Mouse (Mus musculus) mouse embryonic stem cell (cell line): ENCODE results near the gene Frmd7.

Experiments used
- in situ Hi-C, 2 experiments: fragments of 300-500 bp; cut with MboI; formaldehyde crosslinking; loops; 1 replicate in 1 of 2; 3 replicates in 1 of 2; pipeline ENCODE4 v1.14.3; 2019 to 2020; ENCODE audit warnings: low sequenced_read_pairs in 2 of 2, low pct_unique_long_range_greater_than_20kb in 1 of 2, mixed read lengths in 1 of 2; ENCODE audit not compliant: unreplicated experiment in 1 of 2

Gene Frmd7

DNA sequence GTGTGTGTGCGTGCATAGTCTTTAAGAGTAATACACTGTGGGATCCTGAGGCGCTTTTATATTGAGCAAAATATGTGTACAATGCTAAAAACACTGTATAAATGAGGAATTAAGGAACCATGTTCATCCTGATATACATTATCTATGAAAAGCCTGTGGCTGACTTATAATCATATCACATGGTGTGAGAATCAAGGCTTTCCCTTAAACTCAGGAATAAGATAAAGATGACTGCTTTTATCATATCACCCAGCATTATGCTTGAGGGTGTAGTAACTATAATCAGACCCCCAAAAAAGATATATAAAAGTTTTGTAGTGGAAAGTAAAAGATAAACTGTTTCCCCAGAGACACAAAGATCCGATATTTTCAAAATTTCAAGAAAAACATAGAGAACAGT, 39.0 kb downstream of the Frmd7 start:
- in situ Hi-C loops = no loop called here

DNA sequence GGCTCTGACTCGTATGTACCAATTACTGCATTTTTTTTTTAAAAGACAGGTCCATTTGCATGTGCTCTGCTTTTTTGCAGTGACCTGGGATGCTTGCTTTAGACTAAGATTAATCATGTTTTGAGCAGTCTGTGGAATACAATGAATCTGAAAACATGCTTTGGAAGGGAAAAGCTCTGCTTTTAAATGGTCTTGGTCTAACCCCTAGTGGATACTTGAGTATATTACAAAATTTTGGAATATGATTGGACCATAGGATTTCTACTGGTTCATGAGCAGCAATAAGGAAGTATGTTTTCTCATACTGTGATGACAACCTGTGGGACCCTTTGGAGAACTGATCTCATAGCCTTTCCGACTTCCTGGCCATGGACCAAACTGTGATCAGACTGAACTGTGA, 54.5 kb downstream of the Frmd7 start:
- in situ Hi-C loops = no loop called here

DNA sequence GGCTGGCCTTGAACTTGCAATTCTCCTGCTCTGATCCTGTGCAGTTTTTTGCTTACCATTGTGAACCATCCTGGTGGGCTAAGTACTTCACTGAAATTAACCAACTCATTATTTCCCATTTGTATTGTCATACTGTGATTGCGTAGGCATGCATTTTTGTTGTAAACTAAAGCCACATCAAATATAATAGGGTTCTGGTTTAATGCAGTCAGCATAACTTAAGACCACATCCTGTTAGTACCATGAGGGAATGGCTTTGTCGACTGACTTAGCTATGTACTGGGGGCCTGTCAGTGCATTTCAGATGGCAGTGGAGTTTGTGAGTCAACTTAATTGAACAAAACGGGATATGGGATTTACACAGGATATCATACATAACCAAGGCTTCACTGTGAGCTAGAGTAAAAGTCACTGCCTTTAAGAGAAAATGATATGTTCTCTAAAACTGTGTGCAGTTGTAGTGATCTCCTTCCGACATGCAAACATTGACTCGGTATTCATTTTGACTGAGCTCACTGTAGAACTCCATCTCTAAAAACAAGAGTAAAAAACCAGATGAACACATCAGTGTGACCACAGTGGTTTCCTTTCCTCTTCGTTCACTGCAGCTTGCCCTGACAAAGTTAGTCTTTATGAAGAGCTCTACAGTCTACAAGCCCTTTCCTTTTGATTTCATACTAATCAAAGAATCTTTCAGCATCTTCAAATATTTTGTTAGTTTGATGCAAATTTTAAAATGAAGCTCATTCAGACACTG, 68.1 kb downstream of the Frmd7 start:
- in situ Hi-C loops = no loop called here

DNA sequence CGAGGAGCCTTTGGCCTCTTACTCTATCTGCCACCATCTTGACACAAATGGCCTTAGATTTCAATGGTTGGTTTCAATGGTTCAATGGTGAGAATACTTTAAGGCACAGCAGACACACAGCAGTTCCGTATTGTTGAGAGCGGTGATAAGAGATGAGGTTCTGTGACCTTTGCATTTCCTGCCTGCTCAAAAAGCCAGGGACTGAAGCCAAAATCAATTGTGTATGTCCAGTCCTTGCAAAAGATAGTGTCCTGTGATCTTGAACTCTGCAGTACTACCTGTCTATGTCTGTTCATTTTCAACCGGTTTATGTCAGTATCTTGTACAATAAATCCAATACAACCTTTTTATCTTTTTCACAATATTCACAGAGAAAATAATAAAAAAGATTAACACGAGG, 77.8 kb downstream of the Frmd7 start:
- in situ Hi-C loops = no loop called here

DNA sequence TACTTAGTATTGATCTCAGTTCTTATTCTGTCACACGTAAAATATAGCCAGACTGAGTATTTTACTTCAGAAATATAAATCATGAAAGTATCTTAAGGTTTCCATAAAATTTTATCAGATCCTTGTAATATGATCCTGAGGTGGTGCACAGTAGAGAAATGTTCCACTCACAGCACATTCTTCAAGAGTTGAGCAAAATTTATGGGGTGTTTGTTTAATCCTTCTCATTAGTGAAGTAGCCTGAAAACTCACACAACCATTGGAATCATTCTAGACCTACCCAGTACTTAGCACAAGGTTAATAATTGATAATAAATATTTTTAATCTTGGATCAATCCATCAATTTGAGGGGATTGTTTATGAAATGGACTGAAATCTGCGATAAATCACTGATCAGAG, 78.7 kb downstream of the Frmd7 start:
- in situ Hi-C loops = no loop called here

DNA sequence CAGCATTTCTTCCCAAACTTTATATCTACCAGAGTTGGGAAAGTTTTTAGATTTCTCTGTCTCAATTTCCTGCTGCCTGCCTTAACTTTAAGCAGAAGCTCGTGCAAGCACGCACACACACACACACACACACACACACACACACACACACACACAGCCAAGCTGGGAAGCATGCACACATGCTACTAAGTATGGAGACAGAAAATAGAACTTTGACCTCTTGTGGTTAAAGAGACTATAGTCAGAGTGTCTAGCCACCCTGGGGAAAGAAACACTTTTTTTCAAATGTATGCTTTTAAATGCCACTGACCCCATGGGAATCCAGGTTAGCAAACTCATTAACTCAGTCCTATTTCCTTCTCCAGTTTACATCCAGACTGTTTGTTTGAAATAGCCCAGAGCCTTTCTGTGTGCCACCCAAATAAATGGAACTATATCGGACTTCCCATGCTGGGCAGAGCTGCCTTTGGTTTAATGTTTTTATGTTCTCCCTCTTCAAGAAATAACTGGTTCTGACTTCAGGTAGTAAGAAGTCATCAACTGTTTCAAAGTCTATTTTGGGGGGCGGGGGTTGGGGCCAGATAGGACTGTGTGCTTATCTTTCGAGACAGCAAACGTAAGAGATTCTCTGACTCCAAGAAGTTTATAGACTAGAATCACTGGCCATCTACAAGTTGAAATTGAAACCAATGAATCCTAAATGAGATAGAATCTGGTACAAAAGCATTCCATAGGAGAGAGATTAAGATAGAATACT, 91.9 kb downstream of the Frmd7 start:
- in situ Hi-C loops = no loop called here
